Mouse (Mus musculus) C2C12 (cell line): ENCODE results near the gene Gpr157.

Source experiments
- CTCF ChIP-seq: IDR thresholded peaks from one replicate; pipeline ENCODE4 v1.5.1; 2011; ENCODE audit not compliant: control insufficient read depth, insufficient read depth, insufficient read length
- FOSL1 ChIP-seq: IDR thresholded peaks from one replicate; pipeline ENCODE4 v1.8.0; 2011; ENCODE audit warnings: mild to moderate bottlenecking, low read length; ENCODE audit not compliant: poor library complexity, insufficient read depth, severe bottlenecking
- MAX ChIP-seq: IDR thresholded peaks from one replicate; pipeline ENCODE4 v1.6.1; 2011; ENCODE audit warnings: mild to moderate bottlenecking, control low read depth
- MYOD1 ChIP-seq: IDR thresholded peaks from one replicate; pipeline ENCODE4 v1.6.1; 2011; ENCODE audit warnings: low read depth; ENCODE audit not compliant: control insufficient read depth, insufficient read length
- MYOG ChIP-seq: IDR thresholded peaks from one replicate; pipeline ENCODE4 v1.6.1; 2011; ENCODE audit not compliant: control insufficient read depth, insufficient read length; ENCODE audit errors: extremely low read depth
- USF1 ChIP-seq: IDR thresholded peaks from one replicate; pipeline ENCODE4 v1.6.1; 2011; ENCODE audit warnings: low read depth, mild to moderate bottlenecking, control low read depth, moderate library complexity

DNA sequence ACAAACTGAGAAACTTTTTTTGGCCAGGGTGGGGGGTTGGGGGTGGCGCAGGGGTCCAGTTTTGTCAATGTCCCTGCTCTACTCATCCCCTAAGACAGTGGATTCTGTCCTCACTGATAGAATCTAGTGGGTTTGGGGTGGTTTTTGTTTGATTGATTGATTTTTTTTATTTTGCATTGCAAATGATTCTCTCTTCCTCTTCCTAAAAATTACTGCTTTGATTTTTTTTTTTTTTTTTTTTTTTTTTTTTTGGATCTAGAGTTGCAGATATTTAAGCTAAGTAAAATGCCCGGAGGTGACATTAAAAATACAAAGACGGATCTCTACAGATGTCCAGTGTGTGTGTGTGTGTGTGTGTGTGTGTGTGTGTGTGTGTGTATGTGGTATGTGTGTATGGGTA lies 34.8 kb upstream of the Gpr157 start:
- TF ChIP-seq CTCF (no peak), MYOG (no peak), USF1 (no peak), MAX (no peak), FOSL1 (no peak), MYOD1 (no peak)
